Mouse (Mus musculus): ENCODE measurements around the gene Bora.

Bora gene

DNA sequence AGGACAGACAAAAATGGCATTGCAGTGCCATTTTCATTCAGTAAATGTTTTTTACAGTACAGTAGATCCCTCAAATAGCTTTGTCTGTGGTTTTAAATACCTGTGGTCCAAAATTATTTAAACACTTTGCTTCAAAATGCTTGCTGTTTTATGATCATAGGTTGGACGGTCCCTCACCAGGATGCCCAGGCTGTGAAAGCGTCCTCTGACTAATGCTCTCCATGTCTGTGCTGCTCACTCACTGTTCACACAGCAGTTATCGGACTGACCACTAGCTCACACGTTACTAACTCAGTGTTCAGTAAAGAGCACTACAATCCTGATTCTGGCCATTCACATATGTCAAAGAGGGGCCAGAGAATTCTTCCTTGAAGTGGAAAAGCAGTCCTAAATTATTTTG, 25.1 kb downstream of the Bora start:
- no peak for DNase-seq

DNA sequence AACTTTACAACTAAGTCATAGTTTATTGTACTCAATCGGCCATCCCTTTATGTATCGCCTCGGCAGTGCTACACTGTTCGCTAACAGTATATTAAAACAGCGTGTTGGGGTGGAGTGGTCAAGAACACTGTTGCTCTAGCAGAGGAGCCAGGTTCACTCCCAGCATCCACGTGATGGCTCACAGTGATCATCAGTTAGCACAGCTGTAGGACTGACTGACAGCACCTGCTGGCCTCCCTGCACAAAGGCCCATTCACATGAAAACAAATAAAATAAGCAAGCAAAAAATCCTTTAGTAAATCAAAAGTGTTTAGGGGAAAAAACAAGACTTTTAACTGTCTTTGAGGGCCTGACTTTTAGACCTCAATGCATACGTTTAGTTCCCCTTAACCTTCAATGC, 42.9 kb downstream of the Bora start:
- DNase-seq = no peak

DNA sequence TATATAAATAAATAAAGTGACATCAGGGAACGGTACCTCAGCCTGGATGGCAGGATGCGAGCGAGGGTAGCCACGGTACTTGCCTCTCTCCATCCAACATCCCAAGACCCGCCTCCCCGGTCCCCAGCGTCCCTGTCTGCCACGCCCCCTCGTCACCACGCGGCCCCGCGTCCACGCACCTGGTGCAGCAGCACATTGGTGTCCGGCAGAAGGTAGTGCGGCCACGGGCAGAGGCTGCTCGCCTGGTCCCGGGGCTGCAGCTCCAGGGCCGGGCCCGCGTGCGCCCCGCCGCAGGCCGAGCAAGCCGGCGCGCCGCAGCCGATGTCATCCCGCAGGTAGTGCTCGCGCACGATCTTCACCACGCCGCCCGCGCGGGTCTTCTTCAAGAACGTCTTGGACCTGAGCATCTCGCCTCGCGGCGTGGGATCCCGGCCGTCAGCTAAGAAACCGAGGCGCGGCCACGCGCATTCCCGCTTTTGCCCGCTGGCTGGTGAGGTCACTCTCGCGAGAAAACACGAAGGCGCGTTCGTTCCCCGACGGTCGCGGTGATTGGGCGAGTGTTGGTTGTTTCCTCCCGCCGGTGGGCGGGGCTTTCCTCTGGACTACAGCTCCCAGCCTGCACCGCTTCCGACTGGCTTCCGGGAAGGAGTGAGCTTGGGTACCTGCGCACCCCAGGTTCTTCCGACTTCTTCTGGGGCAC, 53.4 kb downstream of the Bora start, which contains the start of the genes Pibf1 and Dis3:
Gene Pibf1, plus strand, starts transcription at position 158 of the 700 bp plus-strand sequence.
Gene Dis3, minus strand, starts transcription at position 504 of the 700 bp plus-strand sequence.
- peak; percentile 99 for DNase-seq

DNA sequence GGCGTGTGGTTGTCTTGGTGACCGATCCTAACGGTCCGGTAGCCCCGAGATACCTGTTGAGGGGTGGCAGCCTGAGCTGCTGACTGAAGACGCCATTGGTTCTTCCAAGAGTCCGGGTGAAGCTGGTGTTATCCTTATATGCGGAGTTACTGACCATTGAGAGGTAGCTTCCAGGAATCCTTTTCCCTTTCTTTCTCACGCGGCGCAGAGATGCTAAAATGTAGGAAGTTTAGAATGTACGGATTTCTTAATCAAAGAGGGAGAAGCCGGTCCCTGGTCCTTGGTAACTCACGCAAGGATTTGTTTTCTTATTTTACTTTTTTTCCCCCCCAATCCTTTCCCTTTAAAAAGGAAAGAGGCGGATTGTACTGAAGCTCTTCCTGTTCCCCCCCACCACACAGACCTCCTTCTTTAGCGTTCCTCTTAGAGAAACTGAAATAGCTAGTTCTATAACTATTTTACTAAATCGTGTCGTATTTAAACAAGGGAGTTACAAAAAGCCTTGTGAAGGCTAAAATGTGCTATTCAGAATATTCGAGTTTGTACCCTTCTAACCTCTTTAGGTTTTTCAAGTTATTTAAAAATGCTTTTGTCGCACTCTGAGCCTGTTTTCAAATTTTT, 54.1 kb downstream of the Bora start:
- no peak for DNase-seq

DNA sequence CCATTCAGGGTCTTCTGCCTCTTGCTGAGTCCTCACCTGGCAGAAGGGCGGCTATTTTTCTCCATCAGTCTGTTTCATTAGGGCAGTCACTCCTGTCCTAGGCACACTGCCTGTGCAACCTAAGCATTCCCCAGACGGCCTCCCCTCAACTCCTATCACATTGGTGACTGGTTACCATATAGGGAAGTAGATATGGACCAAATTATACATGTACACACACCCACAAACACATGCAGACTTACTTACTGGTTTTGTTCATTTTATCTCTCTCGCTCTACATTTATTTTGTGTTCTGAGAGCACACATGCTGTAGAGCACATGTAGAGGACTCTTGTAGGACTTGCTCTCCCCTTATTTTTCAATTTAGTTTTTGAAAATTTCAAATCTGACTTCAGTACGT, 57.0 kb downstream of the Bora start:
- DNase-seq = no peak

DNA sequence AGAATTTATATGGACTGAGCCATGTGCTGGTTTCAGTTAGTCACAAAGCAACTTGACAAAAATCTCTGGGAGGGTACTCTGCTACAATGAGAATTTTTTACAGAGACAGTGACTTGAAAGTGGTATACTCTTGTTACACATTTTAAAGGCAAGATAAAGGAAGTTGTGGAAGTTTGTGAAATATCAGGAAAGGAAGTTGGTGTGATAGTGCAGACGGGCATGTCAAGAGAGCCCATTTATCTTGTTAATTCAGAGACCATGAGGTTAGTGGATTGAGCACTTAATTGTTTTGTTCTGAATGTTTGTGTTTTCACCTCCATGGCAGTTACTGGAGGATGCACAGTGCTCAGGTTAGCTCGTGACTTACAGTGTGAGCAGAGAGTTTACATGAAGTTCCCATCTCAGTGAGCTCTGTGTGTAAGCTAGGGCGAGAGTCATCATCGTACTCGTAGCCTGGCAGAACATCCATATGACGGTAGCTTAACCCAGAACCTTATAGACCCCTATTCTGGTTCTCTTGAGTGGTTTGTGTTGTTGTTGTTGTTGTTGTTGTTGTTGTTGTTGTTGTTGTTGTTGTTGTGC, 58.6 kb downstream of the Bora start:
- DNase-seq = no peak

DNA sequence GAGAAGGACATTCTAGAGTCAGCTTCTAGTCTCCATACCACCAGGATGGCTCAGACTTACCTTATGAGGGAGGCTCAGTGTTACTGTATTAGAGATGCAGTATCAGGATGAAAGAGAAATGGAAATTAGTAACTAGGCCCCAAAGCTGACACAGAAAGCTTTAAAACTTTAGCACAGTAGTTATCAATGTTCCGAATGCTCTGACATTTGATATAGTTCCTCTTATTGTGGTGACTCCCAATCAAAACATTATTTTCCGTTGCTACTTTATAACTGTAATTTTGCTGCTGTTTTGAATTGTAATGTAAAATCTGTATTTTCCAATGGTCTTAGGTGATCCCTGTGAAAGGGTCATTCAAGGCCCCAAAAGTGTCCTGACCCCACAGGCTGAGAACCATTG, 60.6 kb downstream of the Bora start:
- no peak for DNase-seq

DNA sequence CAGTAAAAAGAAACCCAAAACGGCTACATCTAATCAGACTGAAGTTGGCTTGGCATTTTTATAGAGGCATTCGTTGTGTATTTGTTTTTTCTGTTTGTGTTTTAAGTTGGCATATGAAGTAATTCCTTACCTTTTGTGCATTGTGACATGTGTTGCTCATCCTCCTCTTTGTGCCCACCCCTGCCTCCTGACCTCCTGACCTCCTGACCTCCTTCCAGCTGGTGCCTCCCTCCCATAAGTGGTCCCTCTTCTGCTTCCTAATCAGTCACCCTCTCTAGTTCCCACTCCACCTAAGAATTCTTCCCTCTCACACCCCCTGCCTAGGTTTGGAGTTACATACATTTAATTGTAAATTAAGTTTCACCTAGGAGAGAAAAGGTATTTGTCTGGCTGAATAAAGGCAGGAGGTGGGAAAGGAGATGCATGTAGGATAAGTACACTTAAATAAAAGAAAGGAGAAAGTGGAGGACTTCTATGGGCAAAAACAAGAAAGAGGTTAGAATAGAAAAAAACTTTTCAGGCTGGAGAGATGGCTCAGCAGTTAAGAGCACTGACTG, 61.7 kb downstream of the Bora start:
- no peak for DNase-seq

DNA sequence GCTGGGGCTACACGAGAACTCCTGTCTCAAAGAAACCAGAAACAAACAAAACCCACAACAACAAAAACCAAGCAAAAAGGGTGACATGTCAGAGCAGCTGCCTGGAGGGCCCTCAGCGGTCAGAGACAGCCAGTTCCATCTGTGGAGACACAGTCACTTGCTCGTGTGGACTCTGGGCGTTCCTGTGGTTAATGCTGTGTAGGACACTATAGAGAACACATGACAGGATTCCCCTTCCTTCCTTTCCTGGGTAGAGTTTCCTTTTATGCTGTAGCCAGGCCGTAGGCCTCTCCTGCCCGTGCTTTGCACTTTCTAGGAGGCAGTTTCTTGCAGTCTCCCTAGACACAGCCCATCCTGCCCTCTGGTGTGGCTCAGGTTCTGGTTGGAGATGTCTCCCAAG, 62.7 kb downstream of the Bora start:
- DNase-seq = no peak

DNA sequence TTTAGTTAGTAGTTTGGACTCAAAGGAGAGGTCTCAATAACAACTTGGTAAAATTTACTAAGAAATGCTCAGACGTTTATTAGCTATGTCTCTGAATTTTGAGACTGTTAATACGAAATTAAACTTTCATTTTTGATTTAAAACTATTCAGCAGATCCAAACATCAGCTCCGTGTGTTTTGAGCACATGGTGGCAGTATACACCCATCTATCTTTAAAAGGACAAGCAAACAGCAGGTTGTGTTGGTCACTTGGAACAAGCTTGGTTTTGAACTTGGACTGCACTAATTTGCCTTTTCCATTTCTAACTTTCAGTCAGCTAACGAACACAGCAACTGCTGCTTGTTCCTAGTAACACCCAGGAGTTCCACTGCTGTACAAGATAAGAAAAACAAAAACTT, 71.6 kb downstream of the Bora start:
- DNase-seq = no peak

DNA sequence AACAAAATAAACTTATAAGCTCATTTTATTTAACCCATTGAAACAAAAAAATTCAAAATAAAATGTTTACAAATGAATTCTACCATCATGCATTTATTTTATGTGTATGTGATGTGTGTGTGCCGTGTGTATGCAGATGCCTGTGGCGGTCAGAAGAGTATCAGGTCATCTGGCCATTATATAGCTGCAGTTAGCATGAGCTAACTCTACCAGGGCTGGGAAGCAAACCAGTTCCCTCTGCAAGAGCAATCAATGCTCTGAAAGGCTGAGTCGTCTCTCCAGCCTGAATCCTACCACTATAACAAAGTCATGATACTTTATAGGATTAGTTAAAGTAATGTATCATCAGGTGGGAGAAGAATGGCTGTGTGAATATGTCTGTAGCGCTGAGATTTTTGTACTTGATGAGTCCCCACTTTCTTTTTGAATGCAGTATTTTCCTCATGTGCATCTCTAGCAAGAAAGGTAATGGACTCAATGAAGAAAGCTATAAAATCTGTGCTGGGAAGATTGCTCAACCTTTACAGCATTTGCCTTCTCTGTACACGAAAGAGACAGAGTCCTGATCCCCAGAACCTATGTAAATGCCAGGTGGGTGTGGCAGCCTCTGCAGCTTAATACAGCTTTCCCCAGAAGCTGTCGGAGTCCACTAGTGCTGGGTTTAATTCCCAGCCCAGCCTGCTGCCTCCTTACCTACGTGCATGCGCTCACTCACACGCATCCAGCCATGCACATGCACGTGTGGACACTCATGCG, 75.7 kb downstream of the Bora start:
- DNase-seq = no peak

DNA sequence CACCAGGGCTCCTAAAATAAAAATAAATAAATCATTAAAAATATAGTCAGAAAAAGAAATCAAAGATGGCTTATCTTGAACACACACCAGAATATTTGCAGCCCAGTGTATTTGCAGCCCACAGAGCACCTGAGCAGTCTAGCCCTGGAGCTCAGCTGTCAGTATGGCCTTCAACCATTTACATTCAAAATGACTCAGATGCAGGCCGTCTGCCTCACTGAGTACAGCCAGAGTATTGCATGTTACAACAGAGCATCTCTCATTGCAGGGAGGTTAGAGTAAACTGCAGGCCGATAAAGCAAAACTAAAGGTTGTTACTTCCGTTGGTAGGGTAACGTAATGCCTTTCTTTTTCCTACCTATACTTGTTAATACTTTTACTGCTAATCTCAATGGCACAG, 78.1 kb downstream of the Bora start:
- DNase-seq = no peak
